Mouse (Mus musculus) heart, embryonic 13.5 days (tissue): ENCODE measurements around the gene Capn3. TPM values are rescaled to one million over a fixed set of nuclear protein-coding genes. Genes with fewer than 3 reads are reported as not detected.

ENCODE experiments used
- ATAC-seq: fragments of 200-750 bp; cut with Nextera tagmentation; 2 replicates; pipeline ENCODE4 v1.8.0; 2017; ENCODE audit warnings: moderate TSS enrichment; ENCODE audit not compliant: insufficient number of reproducible peaks, low FRiP score, low TSS enrichment; ENCODE audit errors: extremely low read depth
- H3K27ac ChIP-seq: fragments of 300-500 bp; sonication (generic); replicated peaks from 2 replicates; pipeline ENCODE4 v1.5.1; 2015; ENCODE audit warnings: moderate library complexity, mild to moderate bottlenecking, inconsistent platforms
- H3K27me3 ChIP-seq: fragments of 300-500 bp; sonication (generic); replicated peaks from 2 replicates; pipeline ENCODE4 v1.6.1; 2015; ENCODE audit warnings: mild to moderate bottlenecking, inconsistent platforms
- H3K36me3 ChIP-seq: fragments of 300-500 bp; sonication (generic); 2 replicates; pipeline ENCODE4 v1.6.1; 2015; ENCODE audit warnings: mild to moderate bottlenecking, inconsistent platforms
- H3K4me1 ChIP-seq: fragments of 300-500 bp; sonication (generic); 2 replicates; pipeline ENCODE4 v1.6.1; 2015; ENCODE audit warnings: inconsistent platforms
- H3K4me2 ChIP-seq: fragments of 300-500 bp; sonication (generic); 2 replicates; pipeline ENCODE4 v1.6.1; 2015; ENCODE audit warnings: inconsistent platforms, mild to moderate bottlenecking, moderate library complexity
- H3K4me3 ChIP-seq: fragments of 300-500 bp; sonication (generic); 2 replicates; pipeline ENCODE4 v1.5.1; 2015; ENCODE audit warnings: moderate library complexity, mild to moderate bottlenecking, inconsistent platforms
- H3K9ac ChIP-seq: fragments of 300-500 bp; sonication (generic); 2 replicates; pipeline ENCODE4 v1.6.1; 2015; ENCODE audit warnings: inconsistent platforms, mild to moderate bottlenecking, moderate library complexity
- H3K9me3 ChIP-seq: fragments of 300-500 bp; sonication (generic); 2 replicates; pipeline ENCODE4 v1.6.1; 2016; ENCODE audit warnings: inconsistent platforms
- WGBS: fragments of 180-500 bp; shearing (Covaris S2); methylation state at CpG from one replicate; pipeline ENCODE4 v1.1.7; 2015; ENCODE audit warnings: mixed read lengths; 5-methylcytosine and 5-hydroxymethylcytosine counted together
- polyA plus RNA-seq: library from polyadenylated mRNA; unstranded; fragments of >200 nt; fragmentation: Nextera tagmentation; extraction: Ambion mirVana; gene quantifications from 2 replicates; pipeline ENCODE4 v1.2.1, GENCODE M21; 2015

Capn3 gene
- polyA plus RNA-seq, 1 experiment from 2014 or later: 3.9 TPM

DNA sequence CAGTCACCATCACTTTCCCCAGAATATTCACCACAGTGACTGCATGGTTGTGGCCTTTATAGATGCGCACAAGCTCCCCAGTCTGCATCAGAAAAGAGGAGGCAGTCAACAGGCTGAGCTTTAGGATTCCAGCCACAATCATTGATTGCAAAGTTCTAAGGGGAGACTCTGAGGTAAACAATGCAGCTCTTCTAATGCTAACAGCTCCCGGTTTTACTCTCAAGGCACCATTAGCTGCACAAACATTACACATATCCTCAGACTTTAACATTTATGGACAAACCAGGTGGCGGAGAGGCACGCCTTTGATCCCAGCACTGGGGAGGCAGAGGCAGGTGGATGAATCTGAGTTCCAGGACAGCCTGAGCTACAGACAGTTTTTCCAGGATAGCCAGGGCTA is 58.4 kb downstream of the Capn3 start:
- H3K36me3 ChIP-seq: peaks cover 95% of the 10 kb centered on the region
- H3K4me2 ChIP-seq: no peak overlapping the region
- ATAC-seq: no peak
- H3K27me3 ChIP-seq: no peaks in the 10 kb centered on the region
- H3K9ac ChIP-seq: no peak overlapping the region
- WGBS: 88% methylated on average over 4 of the region's 4 CpGs
- no peak overlapping the region for H3K4me3 ChIP-seq
- no peak overlapping the region for H3K27ac ChIP-seq
- H3K4me1 ChIP-seq: no peaks in the 10 kb centered on the region
- H3K9me3 ChIP-seq: no peaks in the 10 kb centered on the region

DNA sequence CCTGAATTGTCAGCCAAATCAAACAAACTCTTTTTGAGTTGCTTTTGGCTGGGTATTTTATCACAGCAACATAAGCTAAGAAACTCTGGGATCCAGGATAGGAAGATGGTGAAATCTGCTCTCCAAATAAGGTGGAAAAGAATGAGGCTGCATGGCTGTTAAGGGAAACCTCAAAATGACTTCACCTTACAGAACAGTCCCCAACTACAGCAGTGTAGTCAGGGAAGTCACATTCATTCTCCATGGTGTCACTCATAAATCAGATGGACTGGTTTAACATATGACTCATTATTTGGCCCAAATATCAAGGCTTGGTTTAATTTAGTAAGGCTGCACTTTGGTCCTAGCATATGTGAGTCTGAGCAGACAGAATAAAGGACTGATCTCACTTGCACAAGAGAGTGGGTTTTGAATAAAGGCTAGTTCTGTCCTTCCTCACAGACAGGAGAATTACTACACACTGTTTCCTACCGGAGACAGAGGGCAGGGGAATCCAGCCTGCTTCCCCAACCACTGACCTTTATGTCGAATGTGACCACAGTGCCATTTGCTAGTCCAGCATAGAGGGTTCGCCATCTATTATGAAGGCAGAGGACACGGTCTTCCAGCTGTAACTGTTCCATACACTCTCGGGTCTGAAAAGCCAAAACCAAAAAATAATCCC is 62.9 kb downstream of the Capn3 start:
- Histone ChIP-seq H3K9me3 (no peaks in the 10 kb centered on the region), H3K36me3 (peaks cover 98% of the 10 kb centered on the region), H3K4me3 (no peak overlapping the region), H3K27ac (no peak overlapping the region), H3K4me1 (no peaks in the 10 kb centered on the region), H3K27me3 (no peaks in the 10 kb centered on the region), H3K4me2 (no peak overlapping the region), H3K9ac (no peak overlapping the region)
- no peak for ATAC-seq
- WGBS: 84% methylated on average over 5 of the region's 5 CpGs

DNA sequence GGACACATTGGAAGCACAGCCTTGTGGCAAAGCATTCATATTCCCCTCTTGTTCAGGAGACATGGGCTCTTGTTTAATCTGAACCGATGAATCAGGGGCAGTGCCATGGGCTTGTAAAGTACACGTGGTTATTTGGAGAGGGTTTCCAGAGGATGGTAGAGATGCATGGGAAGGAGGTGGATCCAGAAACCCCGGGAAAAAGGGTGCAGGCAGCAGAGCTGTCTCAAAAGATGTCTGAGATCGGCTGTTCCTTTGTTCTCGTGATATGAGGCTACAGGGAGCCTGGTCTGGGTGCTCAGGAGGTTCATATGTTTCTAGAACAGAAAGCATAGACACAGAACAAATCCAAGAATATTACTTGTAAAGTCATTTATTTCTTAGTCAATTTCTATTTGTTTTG is 71.0 kb downstream of the Capn3 start:
- 85% methylated on average over 5 of the region's 5 CpGs for WGBS
- ATAC-seq: no peak

DNA sequence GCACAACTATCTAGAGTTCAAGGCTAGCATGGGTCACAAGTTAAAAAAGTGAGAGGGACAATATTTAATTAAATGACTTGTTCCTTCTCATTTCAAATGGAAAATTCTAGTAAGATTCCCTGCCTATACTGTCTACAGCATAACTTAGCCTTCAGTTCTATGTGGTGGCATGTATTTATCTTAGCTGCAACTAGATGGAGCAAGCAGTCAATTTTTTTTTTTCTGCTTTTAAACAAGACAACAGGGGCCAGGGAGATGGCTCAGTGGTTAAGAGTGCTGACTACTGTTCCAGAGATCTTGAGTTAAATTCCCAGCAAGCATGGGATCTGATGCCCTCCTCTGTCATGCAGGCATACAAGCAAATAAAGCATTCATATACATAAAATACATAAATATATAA is 73.7 kb downstream of the Capn3 start:
- H3K4me1 ChIP-seq: peaks cover 8% of the 10 kb centered on the region; the same call in 1 of the 2 replicates
- H3K27ac ChIP-seq: no peak overlapping the region
- H3K4me2 ChIP-seq: no peak overlapping the region
- ATAC-seq: no peak
- peaks cover 99% of the 10 kb centered on the region for H3K36me3 ChIP-seq
- H3K9me3 ChIP-seq: no peaks in the 10 kb centered on the region
- no peak overlapping the region for H3K9ac ChIP-seq
- no peak overlapping the region for H3K4me3 ChIP-seq
- no peaks in the 10 kb centered on the region for H3K27me3 ChIP-seq

More for the DNA sequence above, 71.0 kb downstream of the Capn3 start:
- no peak overlapping the region for H3K9ac ChIP-seq
- H3K4me3 ChIP-seq: no peak overlapping the region
- no peak overlapping the region for H3K27ac ChIP-seq
- peaks cover 100% of the 10 kb centered on the region for H3K36me3 ChIP-seq
- H3K9me3 ChIP-seq: no peaks in the 10 kb centered on the region
- H3K4me1 ChIP-seq: 0 out of 2 replicates have a peak, but pooled peaks cover 4% of the 10 kb centered on the region
- no peak overlapping the region for H3K4me2 ChIP-seq
- no peaks in the 10 kb centered on the region for H3K27me3 ChIP-seq

DNA sequence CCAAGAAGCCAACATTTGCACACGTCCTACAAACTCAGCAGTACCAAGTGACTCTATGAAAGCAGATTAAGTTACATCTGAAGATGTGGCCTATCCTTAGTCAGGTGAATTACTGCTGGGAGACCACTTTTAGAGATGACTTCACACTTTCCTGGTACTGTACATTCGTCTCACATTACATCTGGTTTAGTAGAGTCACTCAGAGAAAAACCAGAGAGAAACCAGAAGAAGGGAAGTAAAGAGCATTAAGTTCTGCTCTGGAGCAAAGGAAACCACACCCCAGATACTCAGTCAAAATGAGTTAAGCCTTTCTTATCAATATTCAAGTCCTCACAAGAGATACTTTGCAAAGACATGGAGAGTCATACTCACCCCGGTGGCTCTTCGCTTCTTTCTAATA is 75.4 kb downstream of the Capn3 start:
- no peaks in the 10 kb centered on the region for H3K9me3 ChIP-seq
- no peak overlapping the region for H3K4me2 ChIP-seq
- no peak overlapping the region for H3K27ac ChIP-seq
- H3K27me3 ChIP-seq: no peaks in the 10 kb centered on the region
- peaks cover 94% of the 10 kb centered on the region for H3K36me3 ChIP-seq
- no peak for ATAC-seq
- H3K9ac ChIP-seq: no peak overlapping the region
- no peak overlapping the region for H3K4me3 ChIP-seq
- H3K4me1 ChIP-seq: peaks cover 8% of the 10 kb centered on the region; the same call in 1 of the 2 replicates
- WGBS: 84% methylated on average over 4 of the region's 4 CpGs

DNA sequence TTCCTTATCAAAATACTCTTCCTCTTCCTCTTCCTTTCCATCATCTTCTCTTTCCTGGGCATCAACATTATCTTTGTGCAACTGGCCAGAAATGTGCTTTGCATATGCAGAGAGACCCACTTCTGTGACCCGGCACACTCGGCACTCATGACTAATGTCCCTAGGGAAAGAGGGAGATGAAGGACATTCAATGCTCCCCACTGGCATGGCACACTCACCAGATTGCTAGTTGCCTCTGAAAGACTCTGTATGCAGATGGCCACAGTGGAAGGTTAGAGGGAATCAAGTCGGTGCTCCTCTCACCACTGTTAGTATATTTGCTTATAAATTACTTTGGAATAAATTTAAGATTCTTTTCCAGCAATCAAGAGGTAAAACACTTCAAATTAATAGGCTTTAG is 83.5 kb downstream of the Capn3 start:
- H3K27ac ChIP-seq: peak overlapping the region; percentile 95
- no peaks in the 10 kb centered on the region for H3K27me3 ChIP-seq
- WGBS: 43% methylated on average over 3 of the region's 3 CpGs
- H3K4me2 ChIP-seq: peak overlapping the region; percentile 68
- H3K4me3 ChIP-seq: peak overlapping the region; percentile 48
- no peaks in the 10 kb centered on the region for H3K9me3 ChIP-seq
- H3K36me3 ChIP-seq: peaks cover 30% of the 10 kb centered on the region
- no peak for ATAC-seq
- H3K4me1 ChIP-seq: peaks cover 22% of the 10 kb centered on the region
- peak overlapping the region; percentile 72 for H3K9ac ChIP-seq

DNA sequence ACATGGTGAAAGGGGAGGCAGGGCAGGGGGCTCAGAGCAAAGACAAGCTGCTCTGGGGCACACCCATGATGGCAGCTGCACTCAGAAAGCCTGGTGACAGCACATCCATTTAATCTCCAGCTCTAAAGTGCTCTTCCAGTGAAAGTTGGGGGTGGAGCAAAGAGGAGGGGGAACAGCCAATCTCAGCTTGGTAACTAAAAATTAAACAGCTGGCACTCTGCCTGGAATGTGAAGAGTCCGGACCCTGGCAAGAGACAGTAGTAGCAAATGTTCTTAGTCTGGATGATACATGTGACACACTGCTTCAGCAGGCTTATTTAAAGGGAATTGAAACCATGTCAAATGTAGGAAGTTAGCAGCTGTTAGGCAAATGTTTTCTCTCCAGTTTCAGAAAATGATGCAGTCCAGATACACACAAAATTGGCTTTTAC is 84.0 kb downstream of the Capn3 start:
- Histone ChIP-seq H3K36me3 (peaks cover 30% of the 10 kb centered on the region), H3K27ac (peak overlapping the region; percentile 95), H3K27me3 (no peaks in the 10 kb centered on the region), H3K9ac (peak overlapping the region; percentile 72; the same call in 1 of the 2 replicates), H3K9me3 (no peaks in the 10 kb centered on the region), H3K4me1 (peaks cover 22% of the 10 kb centered on the region), H3K4me2 (peak overlapping the region; percentile 68), H3K4me3 (peak overlapping the region; percentile 48)
- WGBS: 17% methylated on average over 1 of the region's 1 CpGs
- ATAC-seq: peak; percentile 74; the same call in 1 of the 2 replicates

DNA sequence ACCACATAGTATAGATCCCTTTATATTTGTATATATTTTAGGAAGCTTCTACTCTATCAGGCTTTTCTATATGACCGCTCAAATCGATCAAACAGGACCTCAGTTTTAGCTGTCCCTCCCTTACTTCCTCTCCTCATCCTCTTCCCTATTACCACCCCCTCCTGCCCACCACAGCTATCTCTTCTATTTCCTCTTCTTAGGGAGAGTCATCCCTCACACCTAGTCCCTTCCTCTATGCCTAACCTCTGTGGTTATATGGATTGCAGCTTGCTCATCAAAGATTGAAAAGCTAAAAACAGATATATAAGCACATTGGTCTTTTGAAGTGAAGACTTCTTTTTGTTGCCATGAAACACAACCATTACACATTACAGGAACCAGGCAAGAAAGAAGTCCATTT is 88.9 kb downstream of the Capn3 start:
- WGBS: 86% methylated on average over 2 of the region's 2 CpGs
- Histone ChIP-seq H3K4me1 (peaks cover 14% of the 10 kb centered on the region), H3K9me3 (no peaks in the 10 kb centered on the region), H3K4me3 (no peak overlapping the region), H3K36me3 (peaks cover 46% of the 10 kb centered on the region), H3K27me3 (no peaks in the 10 kb centered on the region), H3K4me2 (no peak overlapping the region), H3K27ac (no peak overlapping the region), H3K9ac (no peak overlapping the region)
- ATAC-seq: no peak

Other genes starting within 250 kb of the Capn3 start
- 1.1 and 1.2 TPM in 2 replicates for gene Pla2g4e, start 210.7 kb upstream of the Capn3 start, polyA plus RNA-seq
- not detected in 2 replicates for gene Pla2g4d, start 166.8 kb upstream of the Capn3 start, polyA plus RNA-seq
- gene Pla2g4f, start 141.9 kb upstream of the Capn3 start, polyA plus RNA-seq: 0.05 TPM in 1 of 2 replicates, not detected in the other
- 15.4 and 16.0 TPM in 2 replicates for gene Vps39, start 102.9 kb upstream of the Capn3 start, polyA plus RNA-seq
- 8.7 and 9.1 TPM in 2 replicates for gene Ganc, start 52.1 kb upstream of the Capn3 start, polyA plus RNA-seq
- 4.6 and 5.5 TPM in 2 replicates for gene Tmem87a, start 51.9 kb upstream of the Capn3 start, polyA plus RNA-seq
- 40.0 and 41.9 TPM in 2 replicates for gene Zfp106, start 107.8 kb downstream of the Capn3 start, polyA plus RNA-seq
- 46.4 and 48.0 TPM in 2 replicates for gene Snap23, start 111.7 kb downstream of the Capn3 start, polyA plus RNA-seq
- 18.9 and 20.2 TPM in 2 replicates for gene Haus2, start 153.4 kb downstream of the Capn3 start, polyA plus RNA-seq
- gene Lrrc57, start 153.5 kb downstream of the Capn3 start, polyA plus RNA-seq: 19.5 and 21.0 TPM in 2 replicates
- 2.4 and 2.8 TPM in 2 replicates for gene Stard9, start 173.1 kb downstream of the Capn3 start, polyA plus RNA-seq